Mouse (Mus musculus) olfactory bulb, adult 2 months (tissue): Measurements from ENCODE around the gene Sorbs1. TPM values are rescaled to one million over a fixed set of nuclear protein-coding genes. Genes with fewer than 3 reads are reported as not detected.

Experiments
- H3K27ac ChIP-seq: fragments of 200-500 bp; 2 replicates; pipeline ENCODE4 v1.5.1; 2012; ENCODE audit warnings: low read depth, low read length; ENCODE audit not compliant: insufficient read depth
- H3K4me1 ChIP-seq: fragments of 200-500 bp; 2 replicates; pipeline ENCODE4 v1.6.1; 2012; ENCODE audit warnings: low read length; ENCODE audit not compliant: control insufficient read depth, insufficient read depth
- H3K4me3 ChIP-seq: fragments of 200-500 bp; 2 replicates; pipeline ENCODE4 v1.5.1; 2012; ENCODE audit warnings: mild to moderate bottlenecking, low read depth, low read length, moderate library complexity; ENCODE audit not compliant: insufficient read depth
- CTCF ChIP-seq: fragments of 200-500 bp; IDR thresholded peaks from 2 replicates; pipeline ENCODE4 v1.5.1; 2012; ENCODE audit warnings: low read depth, mild to moderate bottlenecking, low read length, moderate library complexity; ENCODE audit not compliant: insufficient read depth
- POLR2A ChIP-seq: fragments of 200-500 bp; IDR thresholded peaks from 2 replicates; pipeline ENCODE4 v1.6.1; 2012; ENCODE audit warnings: mild to moderate bottlenecking, low read depth, low read length, moderate library complexity; ENCODE audit not compliant: insufficient read depth
- WGBS: fragments of 180-500 bp; shearing (Covaris S2); methylation state at CpG from one replicate; pipeline ENCODE4 v1.1.7; 2018; 5-methylcytosine and 5-hydroxymethylcytosine counted together
- polyA plus RNA-seq: library from polyadenylated mRNA; stranded (reverse); fragments of >200 nt; gene quantifications from 2 replicates; pipeline ENCODE4 v1.2.4, GENCODE M21; 2012; ENCODE audit warnings: low replicate concordance; ENCODE audit not compliant: missing spikeins, insufficient read depth, insufficient read length

The Sorbs1 gene
- polyA plus RNA-seq, 1 experiment, result not detected

DNA sequence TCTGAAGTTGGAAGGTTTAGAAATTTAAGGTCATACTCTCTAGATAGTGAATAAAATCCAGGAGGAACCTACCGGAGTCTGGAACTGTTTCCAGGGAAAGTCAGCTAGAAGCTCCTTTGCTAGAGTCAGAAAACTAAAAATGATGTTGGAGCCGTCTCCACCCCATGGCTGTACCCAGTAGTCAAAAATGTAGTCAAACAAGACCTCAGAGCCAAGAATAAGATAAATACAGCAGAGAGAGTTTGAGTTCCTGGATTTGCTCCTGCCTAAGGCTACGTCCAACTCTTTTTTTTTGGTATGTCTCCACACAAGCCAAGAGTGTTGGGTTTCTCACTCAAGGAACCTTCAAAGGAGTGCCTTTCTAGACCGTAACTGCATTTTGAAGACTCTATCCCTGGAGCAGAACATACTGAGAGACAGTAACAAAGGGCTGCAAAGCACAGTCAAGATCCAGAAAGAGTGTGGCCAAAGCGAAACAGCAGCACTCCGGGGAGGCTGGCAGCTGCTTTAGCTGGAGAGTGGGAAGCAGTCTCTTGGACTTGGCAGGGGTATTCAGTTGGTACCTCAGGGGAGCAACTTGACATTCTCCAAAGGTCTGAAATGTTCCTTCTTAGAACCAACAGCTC, 223.4 kb downstream of the Sorbs1 start:
- H3K4me3 ChIP-seq, result no peak overlapping the region
- no peak overlapping the region for H3K27ac ChIP-seq
- TF ChIP-seq CTCF, result no peak
- TF ChIP-seq POLR2A, result no peak
- H3K4me1 ChIP-seq, result no peaks in the 10 kb centered on the region; the same call in 1 of the 2 replicates
- WGBS, result 62% methylated on average over 6 of the region's 6 CpGs

DNA sequence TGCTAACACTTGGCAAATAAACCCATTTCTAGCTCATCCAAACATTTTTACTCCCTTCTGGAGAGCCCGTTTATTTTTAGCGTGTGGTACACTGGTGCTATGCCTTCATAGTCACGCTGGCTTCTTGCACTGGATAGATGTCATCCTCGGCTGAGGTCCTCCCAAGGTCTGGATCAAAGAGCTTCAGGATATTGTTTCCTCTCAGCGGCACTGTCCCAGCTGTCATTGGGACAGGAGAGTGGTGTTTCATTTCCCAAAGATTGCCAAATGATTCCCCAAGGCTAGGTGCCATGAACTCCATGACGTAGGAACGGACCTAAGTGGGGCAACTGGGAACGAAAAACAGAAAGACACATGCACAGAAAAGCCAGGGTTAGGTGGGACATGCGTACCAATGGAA, 225.2 kb downstream of the Sorbs1 start:
- WGBS, result 92% methylated on average over 9 of the region's 9 CpGs
- no peak for TF ChIP-seq CTCF
- TF ChIP-seq POLR2A, result no peak
- H3K4me3 ChIP-seq, result no peak overlapping the region
- no peaks in the 10 kb centered on the region; the same call in 1 of the 2 replicates for H3K4me1 ChIP-seq
- no peak overlapping the region for H3K27ac ChIP-seq

DNA sequence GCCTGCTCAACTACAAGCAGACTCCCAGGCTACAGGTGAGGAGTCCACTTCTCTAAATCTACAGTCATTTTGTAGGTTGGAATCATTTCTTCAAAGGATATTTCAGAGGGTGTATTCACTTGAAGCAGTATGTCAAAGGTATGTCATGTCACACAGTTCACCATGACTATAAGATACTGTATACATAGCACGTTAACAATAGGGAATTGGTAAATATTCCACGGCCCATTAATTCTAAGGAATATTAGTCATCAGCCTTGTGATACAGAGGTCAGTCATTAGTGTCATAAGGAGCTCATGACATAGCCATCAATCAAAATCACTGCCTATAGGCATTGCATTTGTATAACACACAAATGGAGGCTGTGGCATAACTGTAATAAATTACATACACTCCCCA, 228.9 kb downstream of the Sorbs1 start:
- H3K4me3 ChIP-seq, result no peak overlapping the region
- 95% methylated on average over 2 of the region's 2 CpGs for WGBS
- TF ChIP-seq CTCF (no peak), POLR2A (no peak)
- no peaks in the 10 kb centered on the region for H3K4me1 ChIP-seq
- no peak overlapping the region for H3K27ac ChIP-seq

DNA sequence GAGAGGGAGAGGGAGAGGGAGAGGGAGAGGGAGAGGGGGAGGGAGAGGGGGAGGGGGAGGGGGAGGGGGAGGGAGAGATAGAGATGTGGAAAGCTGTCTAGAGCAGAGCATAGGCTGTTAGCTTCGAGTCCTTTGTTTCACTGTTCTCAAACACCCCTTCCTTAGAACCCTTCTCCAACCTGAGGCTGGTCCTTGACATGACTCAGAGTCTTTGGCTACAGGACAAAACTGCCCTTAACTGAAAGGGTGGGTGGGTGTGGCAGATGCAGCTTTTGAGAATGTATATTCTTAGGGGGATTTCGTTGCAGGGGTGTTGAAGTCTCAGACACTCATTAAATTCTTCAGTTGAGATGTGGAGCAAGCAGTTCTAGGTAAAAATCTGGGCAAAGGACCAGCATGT, 230.2 kb downstream of the Sorbs1 start:
- no peak for TF ChIP-seq POLR2A
- no peak for TF ChIP-seq CTCF
- H3K4me1 ChIP-seq, result no peaks in the 10 kb centered on the region
- no peak overlapping the region for H3K4me3 ChIP-seq
- WGBS, result 70% methylated on average over 2 of the region's 2 CpGs
- H3K27ac ChIP-seq, result no peak overlapping the region

DNA sequence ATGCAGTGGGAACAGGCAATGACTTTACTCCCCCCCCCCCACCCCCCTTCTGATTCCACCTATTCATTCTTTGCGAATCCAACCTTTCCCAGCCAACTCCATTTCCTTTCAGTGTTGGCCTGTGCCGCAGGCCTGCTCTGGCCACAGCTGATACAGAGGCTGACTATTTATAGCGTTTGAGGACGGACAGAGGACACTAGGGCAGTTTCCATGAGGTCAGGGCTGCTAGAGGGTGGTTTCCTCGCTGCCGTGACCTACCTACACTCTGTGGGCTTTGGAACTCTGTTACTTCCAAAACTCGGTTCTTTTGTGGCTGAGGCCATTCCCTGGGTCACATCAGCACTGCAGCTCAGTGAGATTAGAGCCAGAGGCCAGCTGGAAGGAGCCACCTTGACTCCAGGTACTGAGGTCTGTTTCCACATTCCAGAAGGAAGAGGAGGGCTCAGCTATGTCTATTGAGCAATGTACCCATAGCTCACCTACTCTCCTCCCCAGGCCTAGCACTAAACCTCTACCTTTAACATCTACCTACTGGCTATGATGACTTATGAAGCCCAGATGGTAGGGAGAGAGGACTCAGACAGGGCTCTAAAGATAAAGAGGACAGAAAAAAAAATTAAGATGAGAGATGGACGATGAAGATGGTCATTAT, 235.1 kb downstream of the Sorbs1 start:
- no peak for TF ChIP-seq POLR2A
- TF ChIP-seq CTCF, result no peak
- 87% methylated on average over 8 of the region's 8 CpGs for WGBS
- Histone ChIP-seq H3K27ac (no peak overlapping the region), H3K4me1 (no peaks in the 10 kb centered on the region), H3K4me3 (no peak overlapping the region)

DNA sequence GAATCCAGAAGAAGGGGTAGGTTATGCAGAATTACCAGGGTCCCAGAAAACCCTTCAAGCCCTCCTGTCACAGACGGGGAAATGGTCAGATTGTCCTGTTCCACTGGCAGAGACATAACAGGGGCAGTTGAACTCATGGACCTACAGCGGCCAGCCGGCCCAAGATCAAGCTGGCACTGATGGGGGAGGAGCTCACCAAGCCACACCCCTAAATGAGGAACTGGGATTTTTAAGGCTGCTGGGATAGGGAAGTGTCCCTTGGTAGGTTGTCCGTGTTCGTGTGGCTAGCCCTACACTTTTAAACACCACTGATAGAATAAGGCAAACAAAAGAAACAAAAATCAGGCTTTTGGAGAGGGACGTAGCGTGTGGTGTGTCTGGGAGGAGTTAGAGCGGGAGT, 236.1 kb downstream of the Sorbs1 start:
- Histone ChIP-seq H3K4me1 (no peaks in the 10 kb centered on the region), H3K4me3 (no peak overlapping the region), H3K27ac (no peak overlapping the region)
- 94% methylated on average over 8 of the region's 8 CpGs for WGBS
- TF ChIP-seq POLR2A (no peak), CTCF (no peak)

DNA sequence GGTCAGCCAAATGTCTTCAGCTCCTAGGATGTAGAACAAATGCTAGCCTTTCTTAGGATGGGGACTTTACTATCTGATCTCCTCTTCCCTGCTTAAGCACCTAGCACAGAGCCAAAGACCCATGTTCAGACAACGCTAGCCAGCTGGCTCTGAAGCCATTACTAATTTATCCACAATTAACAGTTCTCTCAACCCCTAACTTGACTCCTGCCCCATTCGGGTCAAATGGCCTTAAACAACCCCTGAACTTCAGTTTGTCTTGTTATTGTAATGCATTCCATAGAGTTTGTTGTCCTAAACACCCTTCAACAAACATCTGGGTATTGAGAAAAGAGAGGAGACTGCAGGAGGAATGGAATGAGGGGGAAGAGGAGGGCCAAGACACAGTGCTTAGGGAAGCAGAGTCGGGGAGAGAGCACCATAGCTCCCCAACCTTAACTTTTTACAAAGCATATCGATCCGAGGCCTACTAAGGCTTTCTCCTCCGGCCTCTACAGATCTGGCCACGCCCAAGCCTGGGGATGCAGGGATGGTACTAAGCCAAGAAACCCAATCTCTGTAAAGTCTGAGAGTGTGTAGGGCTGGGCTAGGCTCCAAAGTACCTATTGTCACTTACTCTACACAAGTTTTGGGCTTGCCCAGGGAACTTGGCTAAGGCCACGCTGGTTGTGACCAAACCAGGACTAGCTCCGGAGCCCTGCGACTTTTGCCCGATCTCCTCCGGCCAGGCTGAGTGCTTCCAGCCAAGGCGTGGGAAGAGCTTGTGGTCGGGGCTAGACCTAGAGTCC, 238.0 kb downstream of the Sorbs1 start:
- H3K4me3 ChIP-seq, result no peak overlapping the region
- TF ChIP-seq CTCF (no peak), POLR2A (no peak)
- 90% methylated on average over 14 of the region's 14 CpGs for WGBS
- H3K27ac ChIP-seq, result no peak overlapping the region
- H3K4me1 ChIP-seq, result peaks cover 9% of the 10 kb centered on the region

DNA sequence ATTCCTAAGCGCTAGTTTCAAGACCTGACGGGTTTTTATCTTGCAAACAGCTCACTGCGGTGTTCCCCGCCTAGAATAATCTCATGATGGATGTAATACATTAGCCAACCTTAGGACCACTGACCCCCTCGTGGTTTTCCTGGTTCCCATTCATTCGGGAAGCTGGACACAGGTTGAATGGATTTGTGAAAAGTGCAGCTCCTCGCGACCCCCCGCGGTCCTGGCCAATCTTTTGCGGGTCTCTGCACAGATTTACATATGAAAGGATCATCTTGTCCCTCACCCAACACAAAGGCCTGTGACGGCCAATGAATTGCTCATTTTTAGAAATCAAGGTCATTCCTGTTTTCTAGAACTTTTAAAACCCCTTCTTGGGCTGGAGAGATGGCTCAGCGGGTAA, 240.9 kb downstream of the Sorbs1 start:
- Histone ChIP-seq H3K27ac (no peak overlapping the region), H3K4me3 (no peak overlapping the region), H3K4me1 (peaks cover 13% of the 10 kb centered on the region)
- no peak for TF ChIP-seq CTCF
- no peak for TF ChIP-seq POLR2A
- WGBS, result 53% methylated on average over 13 of the region's 13 CpGs

DNA sequence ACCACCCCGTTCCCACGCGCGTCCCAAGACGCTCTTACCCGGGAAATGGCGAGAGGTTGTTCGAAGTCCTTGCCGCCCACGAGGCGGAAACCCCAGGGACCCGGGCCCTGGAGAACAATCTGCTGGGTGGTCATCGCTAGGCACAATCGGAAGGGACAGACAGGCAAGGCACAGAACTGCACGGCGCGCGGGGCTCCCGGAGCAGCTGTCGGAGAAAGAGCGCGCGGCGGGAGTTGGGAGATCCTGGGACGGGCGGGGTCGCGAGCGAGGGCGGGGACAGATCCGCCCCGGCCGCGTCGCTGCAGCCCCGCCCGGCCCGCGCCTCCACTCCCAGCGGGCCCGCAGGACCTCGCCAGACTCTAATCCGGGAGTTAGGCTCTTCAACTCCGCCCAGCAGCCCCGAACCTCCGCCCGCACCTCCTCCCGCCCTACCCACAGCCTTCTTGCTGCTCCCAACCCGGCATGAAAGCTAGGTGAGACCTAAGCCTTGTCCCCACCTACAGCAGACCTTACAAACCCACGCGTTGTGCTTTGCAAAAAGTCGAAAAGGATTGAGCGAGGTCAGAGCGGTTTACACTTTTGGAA, 242.2 kb downstream of the Sorbs1 start, which contains the start of gene Pdlim1:
Gene Pdlim1, minus strand, starts transcription at position 535 of the 585 bp plus-strand sequence.
- no peak within 1 kb of the TSS for H3K27ac ChIP-seq
- no peak for TF ChIP-seq CTCF
- no peak for TF ChIP-seq POLR2A
- peak within 1 kb of the TSS; percentile 47 for H3K4me3 ChIP-seq
- peaks cover 13% of the 10 kb centered on the region for H3K4me1 ChIP-seq
- under 1% methylated on average over 53 of the region's 54 CpGs for WGBS
